Mouse (Mus musculus) embryonic facial prominence, embryonic 10.5 days (tissue): ENCODE measurements at regions not wholly inside any gene's neighbourhood (a gene's known extent, or its start where the extent isn't known, plus 50 kb on each side); places are given as distances from the start of the nearest gene placed in this dataset.

Source experiments
- DNase-seq: peaks from one replicate; pipeline ENCODE4 v3.0.0-alpha.2; 2017; ENCODE audit warnings: low spot score
- H3K27ac ChIP-seq: fragments of 300-500 bp; sonication (generic); replicated peaks from 2 replicates; pipeline ENCODE4 v1.5.1; 2016; ENCODE audit warnings: mild to moderate bottlenecking
- H3K27me3 ChIP-seq: fragments of 300-500 bp; sonication (generic); replicated peaks from 2 replicates; pipeline ENCODE4 v1.6.1; 2016; ENCODE audit warnings: low read depth, mild to moderate bottlenecking; ENCODE audit not compliant: poor library complexity, severe bottlenecking
- H3K36me3 ChIP-seq: fragments of 300-500 bp; sonication (generic); replicated peaks from 2 replicates; pipeline ENCODE4 v1.6.1; 2016; ENCODE audit warnings: mild to moderate bottlenecking, moderate library complexity
- H3K4me1 ChIP-seq: fragments of 300-500 bp; sonication (generic); 2 replicates; pipeline ENCODE4 v1.6.1; 2016
- H3K4me3 ChIP-seq: fragments of 300-500 bp; sonication (generic); 2 replicates; pipeline ENCODE4 v1.5.1; 2016; ENCODE audit warnings: mild to moderate bottlenecking, moderate library complexity
- H3K9me3 ChIP-seq: fragments of 300-500 bp; sonication (generic); 2 replicates; pipeline ENCODE4 v1.6.1; 2016; ENCODE audit warnings: mild to moderate bottlenecking
- WGBS: fragments of 180-500 bp; shearing (Covaris S2); methylation state at CpG from one replicate; pipeline ENCODE4 v1.1.7; 2016; 5-methylcytosine and 5-hydroxymethylcytosine counted together

- DNase-seq: no peak
- 90% methylated on average over 4 of the region's 4 CpGs for WGBS
- H3K4me1 ChIP-seq: no peaks in the 10 kb centered on the region
- H3K4me3 ChIP-seq: no peak overlapping the region
- H3K9me3 ChIP-seq: no peaks in the 10 kb centered on the region
- no peak overlapping the region for H3K27ac ChIP-seq
- no peaks in the 10 kb centered on the region for H3K27me3 ChIP-seq
- no peaks in the 10 kb centered on the region for H3K36me3 ChIP-seq
These were observed 79.7 kb upstream of the 4933412E24Rik start for GRCm38 (mm10) chr15:60096131-60096530.

- DNase-seq: no peak
- Histone ChIP-seq H3K27me3 (no peaks in the 10 kb centered on the region), H3K27ac (no peak overlapping the region), H3K9me3 (no peaks in the 10 kb centered on the region), H3K4me1 (no peaks in the 10 kb centered on the region), H3K4me3 (no peak overlapping the region), H3K36me3 (no peaks in the 10 kb centered on the region)
- WGBS: 94% methylated on average over 5 of the region's 5 CpGs
These were observed 73.5 kb upstream of the 4933412E24Rik start for GRCm38 (mm10) chr15:60089921-60090320.

- no peak for DNase-seq
- H3K36me3 ChIP-seq: no peaks in the 10 kb centered on the region
- H3K27me3 ChIP-seq: no peaks in the 10 kb centered on the region
- no peaks in the 10 kb centered on the region for H3K4me1 ChIP-seq
- no peaks in the 10 kb centered on the region for H3K9me3 ChIP-seq
- no peak overlapping the region for H3K4me3 ChIP-seq
- H3K27ac ChIP-seq: no peak overlapping the region
- 83% methylated on average over 10 of the region's 10 CpGs for WGBS
These were observed 72.8 kb upstream of the 4933412E24Rik start for GRCm38 (mm10) chr15:60088964-60089899.
